Mouse (Mus musculus): ENCODE results near the gene Ap1m2. TPM values are rescaled to one million over a fixed set of nuclear protein-coding genes. Genes with fewer than 3 reads are reported as not detected.
A peak's percentile ranks its signal among the peaks of the same experiment; 100 is the strongest.
"Not testable (repeated sequence)": the region's sequence is repeated elsewhere in the genome, so short reads cannot be mapped to it uniquely, and the experiment has no call there.

Gene Ap1m2
- polyA plus RNA-seq, 1 experiment: 1.8 TPM

GRCm38 (mm10) chr9:21272391-21272790, 39.7 kb downstream of the Ap1m2 start:
- WGBS: 86% methylated on average over 9 of the region's 9 CpGs
- H3K27ac ChIP-seq (ENCODE audit: insufficient read depth, low read length): no peak overlapping the region
- H3K4me1 ChIP-seq (ENCODE audit: control insufficient read depth, insufficient read depth, low read length): no peaks in the 10 kb centered on the region
- no peak overlapping the region for H3K4me3 ChIP-seq (replicated peaks; ENCODE audit: insufficient read depth, low read depth, low read length)
- TF ChIP-seq POLR2A (IDR thresholded peaks at IDR 0.05; ENCODE audit: borderline replicate concordance, insufficient read depth, low read length) (no peak), CTCF (IDR thresholded peaks at IDR 0.05; ENCODE audit: borderline replicate concordance, insufficient read depth, low read depth, low read length) (no peak)
- no peak for DNase-seq
- no peaks in the 10 kb centered on the region for H3K27me3 ChIP-seq (ENCODE audit: control insufficient read depth, insufficient read depth, low read length)

- not testable (repeated sequence) for H3K4me1 ChIP-seq (ENCODE audit: control insufficient read depth, insufficient read depth, low read length); H3K4me3 ChIP-seq (replicated peaks; ENCODE audit: insufficient read depth, low read depth, low read length); H3K27me3 ChIP-seq (ENCODE audit: control insufficient read depth, insufficient read depth, low read length); DNase-seq; H3K27ac ChIP-seq (ENCODE audit: insufficient read depth, low read length)
- WGBS: 73% methylated on average over 5 of the region's 5 CpGs
These were observed 42.5 kb downstream of the Ap1m2 start for GRCm38 (mm10) chr9:21269590-21269989.

GRCm38 (mm10) chr9:21268305-21268704, 43.8 kb downstream of the Ap1m2 start:
- WGBS: 90% methylated on average over 16 of the region's 16 CpGs
- H3K4me1 ChIP-seq (ENCODE audit: control insufficient read depth, insufficient read depth, low read length): peaks cover 8% of the 10 kb centered on the region
- DNase-seq: no peak
- TF ChIP-seq POLR2A (IDR thresholded peaks at IDR 0.05; ENCODE audit: borderline replicate concordance, insufficient read depth, low read length): no peak
- no peak for TF ChIP-seq CTCF (IDR thresholded peaks at IDR 0.05; ENCODE audit: borderline replicate concordance, insufficient read depth, low read depth, low read length)
- no peaks in the 10 kb centered on the region for H3K27me3 ChIP-seq (ENCODE audit: control insufficient read depth, insufficient read depth, low read length)
- H3K27ac ChIP-seq (ENCODE audit: insufficient read depth, low read length): no peak overlapping the region
- H3K4me3 ChIP-seq (replicated peaks; ENCODE audit: insufficient read depth, low read depth, low read length): no peak overlapping the region

GRCm38 (mm10) chr9:21266889-21267288, 45.2 kb downstream of the Ap1m2 start:
- DNase-seq: no peak
- TF ChIP-seq POLR2A (IDR thresholded peaks at IDR 0.05; ENCODE audit: borderline replicate concordance, insufficient read depth, low read length): no peak
- TF ChIP-seq CTCF (IDR thresholded peaks at IDR 0.05; ENCODE audit: borderline replicate concordance, insufficient read depth, low read depth, low read length): no peak
- 68% methylated on average over 5 of the region's 5 CpGs for WGBS
- H3K4me1 ChIP-seq (ENCODE audit: control insufficient read depth, insufficient read depth, low read length): peaks cover 8% of the 10 kb centered on the region
- H3K27ac ChIP-seq (ENCODE audit: insufficient read depth, low read length): no peak overlapping the region
- no peaks in the 10 kb centered on the region for H3K27me3 ChIP-seq (ENCODE audit: control insufficient read depth, insufficient read depth, low read length)
- H3K4me3 ChIP-seq (replicated peaks; ENCODE audit: insufficient read depth, low read depth, low read length): peak overlapping the region; percentile 37

- WGBS: 4% methylated on average over 11 of the region's 11 CpGs
- H3K27ac ChIP-seq (ENCODE audit: insufficient read depth, low read length): peak overlapping the region; percentile 57
These were observed 46.5 kb downstream of the Ap1m2 start for GRCm38 (mm10) chr9:21265611-21266010.

GRCm38 (mm10) chr9:21265000-21265561, 47.1 kb downstream of the Ap1m2 start, which contains the start of gene Atg4d:
Atg4d (plus strand) TSS chr9:21265293.
- DNase-seq: peak; percentile 99 to 100
- Histone ChIP-seq H3K27me3 (ENCODE audit: control insufficient read depth, insufficient read depth, low read length) (no peaks in the 10 kb centered on the region), H3K27ac (ENCODE audit: insufficient read depth, low read length) (peak within 1 kb of the TSS; percentile 73), H3K4me1 (ENCODE audit: control insufficient read depth, insufficient read depth, low read length) (peaks cover 8% of the 10 kb centered on the region), H3K4me3 (replicated peaks; ENCODE audit: insufficient read depth, low read depth, low read length) (peak within 1 kb of the TSS; percentile 97)
- under 1% methylated on average over 49 of the region's 49 CpGs for WGBS
- peak; percentile 90 for TF ChIP-seq POLR2A (IDR thresholded peaks at IDR 0.05; ENCODE audit: borderline replicate concordance, insufficient read depth, low read length)
- TF ChIP-seq CTCF (IDR thresholded peaks at IDR 0.05; ENCODE audit: borderline replicate concordance, insufficient read depth, low read depth, low read length): no peak

More at GRCm38 (mm10) chr9:21265611-21266010, 46.5 kb downstream of the Ap1m2 start:
- Histone ChIP-seq H3K4me3 (replicated peaks; ENCODE audit: insufficient read depth, low read depth, low read length) (peak overlapping the region; percentile 97), H3K27me3 (ENCODE audit: control insufficient read depth, insufficient read depth, low read length) (no peaks in the 10 kb centered on the region), H3K4me1 (ENCODE audit: control insufficient read depth, insufficient read depth, low read length) (peaks cover 8% of the 10 kb centered on the region)
- no peak for DNase-seq
- TF ChIP-seq CTCF (IDR thresholded peaks at IDR 0.05; ENCODE audit: borderline replicate concordance, insufficient read depth, low read depth, low read length) (no peak), POLR2A (IDR thresholded peaks at IDR 0.05; ENCODE audit: borderline replicate concordance, insufficient read depth, low read length) (no peak)

GRCm38 (mm10) chr9:21264272-21264999, 47.7 kb downstream of the Ap1m2 start:
- peaks cover 8% of the 10 kb centered on the region for H3K4me1 ChIP-seq (ENCODE audit: control insufficient read depth, insufficient read depth, low read length)
- H3K4me3 ChIP-seq (replicated peaks; ENCODE audit: insufficient read depth, low read depth, low read length): peak overlapping the region; percentile 89
- H3K27ac ChIP-seq (ENCODE audit: insufficient read depth, low read length): peak overlapping the region; percentile 73
- 19% methylated on average over 17 of the region's 17 CpGs for WGBS
- DNase-seq: no peak
- H3K27me3 ChIP-seq (ENCODE audit: control insufficient read depth, insufficient read depth, low read length): no peaks in the 10 kb centered on the region
- TF ChIP-seq POLR2A (IDR thresholded peaks at IDR 0.05; ENCODE audit: borderline replicate concordance, insufficient read depth, low read length) (no peak), CTCF (IDR thresholded peaks at IDR 0.05; ENCODE audit: borderline replicate concordance, insufficient read depth, low read depth, low read length) (no peak)

GRCm38 (mm10) chr9:21261831-21262230, 50.3 kb downstream of the Ap1m2 start:
- WGBS: 67% methylated on average over 2 of the region's 2 CpGs
- H3K27ac ChIP-seq (ENCODE audit: insufficient read depth, low read length): no peak overlapping the region
- no peak for DNase-seq
- no peak overlapping the region for H3K4me3 ChIP-seq (replicated peaks; ENCODE audit: insufficient read depth, low read depth, low read length)
- peaks cover 7% of the 10 kb centered on the region for H3K4me1 ChIP-seq (ENCODE audit: control insufficient read depth, insufficient read depth, low read length)
- no peaks in the 10 kb centered on the region for H3K27me3 ChIP-seq (ENCODE audit: control insufficient read depth, insufficient read depth, low read length)
- TF ChIP-seq POLR2A (IDR thresholded peaks at IDR 0.05; ENCODE audit: borderline replicate concordance, insufficient read depth, low read length): no peak
- TF ChIP-seq CTCF (IDR thresholded peaks at IDR 0.05; ENCODE audit: borderline replicate concordance, insufficient read depth, low read depth, low read length): no peak

Data from cerebellum, adult 2 months (tissue).